Mouse (Mus musculus): ENCODE results near the gene Arhgap15. TPM values are rescaled to one million over a fixed set of nuclear protein-coding genes. Genes with fewer than 3 reads are reported as not detected.

Gene Arhgap15
- polyA plus RNA-seq, 1 experiment from 2014 or later: 75.6 TPM

DNA sequence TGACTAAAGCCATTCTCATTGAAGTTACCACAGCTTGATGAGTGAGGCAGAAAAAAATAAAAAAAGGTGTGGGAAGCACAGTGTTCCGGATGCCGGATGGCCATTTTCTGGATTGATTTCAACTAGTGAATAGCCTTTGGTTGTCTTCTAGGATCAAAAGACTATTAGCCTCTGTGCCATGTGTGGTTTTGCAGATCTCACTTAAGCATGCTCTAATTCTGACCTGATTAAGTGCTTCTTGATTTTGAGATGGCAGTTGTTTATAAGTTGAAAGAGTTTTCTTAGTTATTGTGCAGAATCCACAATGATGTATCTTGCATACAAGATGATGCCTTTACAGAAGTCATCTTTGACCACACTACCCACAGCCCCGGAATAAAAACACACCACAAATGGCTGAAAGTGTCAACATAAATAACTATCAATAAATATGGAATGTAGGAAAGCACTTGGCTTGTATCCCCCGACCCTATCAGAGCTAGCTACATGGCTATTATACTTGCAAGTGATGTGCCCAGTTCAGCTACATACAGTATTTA, 537.6 kb downstream of the Arhgap15 start:
- no peak for DNase-seq (ENCODE audit: low spot score)

DNA sequence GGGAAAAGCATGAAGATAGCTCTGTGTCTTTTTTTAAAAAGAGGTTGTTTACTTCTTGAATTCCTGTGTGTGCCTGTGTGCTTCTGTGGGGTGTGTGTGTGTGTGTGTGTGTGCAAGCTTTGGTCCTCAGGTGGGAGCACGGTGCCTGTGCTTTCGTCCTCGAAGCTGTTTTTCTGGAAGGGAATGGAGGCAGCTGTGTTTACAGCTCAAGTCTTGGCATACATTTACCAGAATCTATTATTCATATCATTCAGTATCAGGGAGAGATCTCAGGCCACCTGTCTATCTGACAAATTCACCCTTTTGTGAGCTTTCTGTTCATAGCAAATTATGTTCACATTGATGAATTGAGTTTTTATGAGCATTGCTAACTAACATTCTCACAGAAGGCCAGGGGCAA, 550.5 kb downstream of the Arhgap15 start:
- no peak for DNase-seq (ENCODE audit: low spot score)

DNA sequence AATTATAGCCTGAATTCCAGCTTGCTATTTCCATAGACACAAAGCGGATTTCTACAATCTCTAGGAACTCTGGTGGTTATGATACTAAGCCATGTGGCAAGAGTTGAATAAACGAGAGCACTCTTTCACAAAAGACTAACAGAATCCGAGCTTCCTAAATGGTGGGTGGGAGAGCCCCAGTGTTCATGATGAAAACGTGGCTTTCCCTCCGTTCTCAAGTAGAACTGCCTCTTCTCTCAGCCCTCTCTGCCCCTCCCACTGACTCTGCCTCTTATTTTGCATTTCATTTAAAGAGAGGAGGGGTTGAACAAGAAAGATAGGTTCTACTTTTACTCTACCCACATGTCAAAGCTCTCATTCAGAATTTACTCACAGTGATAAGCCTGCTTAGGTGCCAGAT, 551.3 kb downstream of the Arhgap15 start:
- DNase-seq (ENCODE audit: low spot score): no peak

DNA sequence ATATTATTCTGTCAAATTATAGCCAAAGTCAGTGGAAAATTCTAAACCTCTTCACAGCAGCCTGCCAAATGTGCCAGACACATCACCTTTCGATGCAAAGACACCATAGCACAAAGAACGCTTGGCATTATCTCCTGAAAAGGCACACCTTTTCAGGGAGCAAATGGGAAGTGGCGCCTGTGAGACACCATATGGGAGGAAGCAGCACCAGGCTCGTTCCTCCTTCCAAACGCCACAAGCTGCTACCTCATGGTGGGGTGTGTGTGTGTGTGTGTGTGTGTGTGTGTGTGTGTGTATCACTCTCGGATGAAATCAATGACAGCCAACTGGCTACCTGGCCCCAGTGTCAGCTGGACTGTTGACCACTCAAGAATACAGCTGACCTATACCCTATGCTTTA, 551.8 kb downstream of the Arhgap15 start:
- DNase-seq (ENCODE audit: low spot score): no peak

DNA sequence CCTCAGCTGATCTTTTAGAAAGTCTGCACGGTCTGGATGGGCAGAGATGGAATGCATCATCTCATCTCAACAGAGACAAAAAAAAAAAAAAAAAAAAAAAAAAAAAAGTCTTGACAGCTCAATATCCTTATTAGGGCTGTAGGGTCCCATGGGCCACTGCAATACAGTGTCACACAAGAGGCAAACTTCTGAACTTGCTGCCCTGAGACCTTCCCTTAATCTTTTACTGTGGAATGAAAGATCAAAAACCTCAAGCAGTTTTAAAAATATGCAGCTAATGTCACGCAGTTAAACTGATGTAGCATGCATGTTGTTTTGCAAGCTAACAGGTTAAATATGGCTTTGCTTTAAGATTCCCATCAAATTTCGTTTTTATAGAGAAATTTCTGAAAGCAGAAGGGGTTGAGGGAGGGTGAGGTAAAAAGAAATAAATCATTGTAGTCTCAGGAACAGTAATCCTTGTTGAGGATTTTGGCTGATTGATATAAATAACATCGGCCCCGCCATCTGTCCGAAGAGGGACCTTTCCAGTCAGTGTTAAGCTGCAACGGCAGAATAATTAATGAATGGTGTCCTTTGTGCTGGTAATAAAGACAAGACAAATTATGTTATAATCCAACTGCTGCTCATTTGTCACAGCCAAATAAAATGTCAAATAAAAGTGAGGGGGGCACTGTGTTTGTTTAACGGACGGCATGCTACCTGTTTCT, 555.8 kb downstream of the Arhgap15 start:
- DNase-seq (ENCODE audit: low spot score): no peak

DNA sequence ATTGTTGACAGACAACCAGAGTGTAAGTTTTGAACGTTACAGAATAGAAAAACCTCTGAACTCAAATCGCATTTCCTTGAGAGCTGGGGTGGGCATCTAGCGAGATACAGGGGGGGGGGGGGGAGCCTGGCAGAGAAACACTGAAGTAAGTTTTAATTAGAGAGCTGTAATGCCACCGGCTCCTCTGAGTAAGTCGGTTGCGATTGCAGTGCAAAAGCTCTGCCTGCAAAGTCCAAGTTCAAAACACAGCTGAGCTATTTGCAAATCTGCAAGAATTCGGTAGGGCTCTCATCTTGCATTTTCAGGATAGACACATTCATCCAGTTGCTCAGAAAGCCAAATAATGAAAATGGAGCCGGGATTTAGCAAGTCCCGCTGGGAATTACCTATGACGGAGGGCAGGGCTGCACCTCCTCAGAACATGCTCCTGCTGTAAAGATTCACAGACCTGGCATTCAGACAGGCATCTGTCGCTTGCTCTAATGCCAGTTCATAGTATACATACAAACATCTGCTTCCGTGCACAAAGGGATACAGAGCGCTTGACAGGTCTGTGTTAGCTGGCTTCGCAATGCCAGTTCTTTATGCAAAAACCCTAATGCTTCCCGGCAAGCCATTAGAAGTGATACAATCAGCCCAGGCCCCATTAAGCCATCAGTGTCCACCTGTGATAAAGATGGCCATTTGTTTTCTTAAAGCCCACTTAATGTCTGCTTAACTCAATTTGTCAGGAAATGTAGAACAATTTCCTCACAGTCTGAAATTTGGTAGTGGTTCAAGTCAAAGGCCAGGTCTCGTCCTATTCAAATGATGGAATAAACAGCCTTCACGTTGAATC, 556.6 kb downstream of the Arhgap15 start:
- no peak for DNase-seq (ENCODE audit: low spot score)

DNA sequence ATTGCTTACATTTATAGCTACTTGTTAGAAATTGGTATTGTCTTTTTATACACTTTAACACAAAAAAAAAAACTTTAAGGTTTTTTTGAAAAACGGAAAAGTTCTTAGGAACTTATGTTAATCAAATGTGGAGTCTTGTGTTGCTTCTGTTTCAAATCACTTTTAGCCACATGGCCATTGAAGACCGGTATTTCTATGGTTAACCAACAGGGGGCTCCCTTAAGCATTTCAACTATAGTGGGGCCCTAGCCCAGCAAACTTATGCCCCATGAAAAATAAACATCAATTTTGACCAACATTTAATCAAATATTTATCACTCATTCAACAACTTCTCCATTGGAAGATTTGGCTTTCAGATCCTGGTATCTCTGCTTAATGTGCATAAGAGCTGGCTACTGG, 557.5 kb downstream of the Arhgap15 start:
- DNase-seq (ENCODE audit: low spot score): peak; percentile 10

DNA sequence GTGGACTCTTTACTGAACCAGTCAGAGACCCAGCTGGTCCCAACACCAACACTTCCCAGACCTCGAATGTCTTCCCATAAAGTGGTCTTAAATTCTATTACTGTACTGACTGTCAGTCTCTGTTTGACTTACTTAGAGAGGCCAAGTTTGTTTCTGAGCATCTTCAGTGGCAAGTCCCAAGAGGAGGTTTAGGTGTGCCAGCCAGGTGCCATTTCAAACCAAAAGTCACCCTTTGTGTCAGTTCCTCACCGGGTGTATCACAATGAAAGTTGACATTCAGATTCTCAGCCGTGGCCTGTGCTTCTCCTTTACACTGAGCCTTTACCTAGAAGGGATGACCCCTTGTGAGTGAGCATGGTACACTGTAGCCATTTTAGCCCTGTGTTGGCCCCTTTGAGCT, 560.5 kb downstream of the Arhgap15 start:
- DNase-seq (ENCODE audit: low spot score): no peak

DNA sequence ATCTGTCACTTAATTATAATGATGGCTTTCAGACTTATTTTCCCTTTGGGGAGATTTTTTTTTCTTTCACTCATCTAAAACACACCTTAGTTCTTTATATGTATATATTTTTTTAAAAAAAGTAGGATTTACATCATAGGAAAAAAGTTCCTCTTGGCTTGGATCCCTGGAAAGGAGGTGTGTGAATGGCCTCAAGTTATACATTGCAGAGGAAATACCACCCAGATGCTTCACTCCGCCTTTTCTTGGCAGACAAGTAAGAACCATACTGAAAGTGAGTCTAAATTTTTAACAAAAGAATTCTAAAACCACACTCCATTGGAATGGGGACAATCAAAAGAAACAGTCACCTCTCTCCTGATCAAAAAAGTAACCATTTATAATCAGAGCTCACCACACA, 560.9 kb downstream of the Arhgap15 start:
- no peak for DNase-seq (ENCODE audit: low spot score)

DNA sequence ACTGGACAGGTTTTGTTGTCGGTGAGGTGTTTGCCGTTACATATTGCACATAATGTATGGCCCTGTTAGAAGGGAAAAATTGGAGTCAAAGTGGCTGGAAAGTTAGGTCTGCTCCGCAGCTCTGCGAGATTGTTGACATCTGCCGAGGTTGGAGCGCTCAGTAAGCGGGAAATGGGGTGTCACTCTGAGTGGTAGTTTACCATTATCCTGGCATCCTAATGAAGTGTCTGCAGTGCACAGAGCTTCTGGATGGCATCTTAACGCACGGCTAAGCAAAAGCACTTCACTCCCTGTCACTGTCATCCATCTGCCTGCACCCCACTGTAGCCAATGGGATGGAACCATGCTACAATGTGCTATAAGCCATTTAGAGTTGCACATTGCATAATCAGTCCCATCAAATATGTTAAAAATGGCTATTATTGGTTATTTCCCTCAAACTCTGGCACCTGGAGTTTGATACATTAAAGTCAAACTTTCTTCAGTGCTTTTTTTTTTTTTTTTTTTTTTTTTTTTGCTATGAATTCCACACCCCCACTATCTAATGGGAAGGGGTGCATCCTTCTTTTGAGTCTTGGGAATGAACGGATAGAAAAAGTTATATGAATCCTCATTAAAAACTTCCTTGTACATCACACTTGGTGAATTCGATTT, 561.6 kb downstream of the Arhgap15 start:
- DNase-seq (ENCODE audit: low spot score): no peak

DNA sequence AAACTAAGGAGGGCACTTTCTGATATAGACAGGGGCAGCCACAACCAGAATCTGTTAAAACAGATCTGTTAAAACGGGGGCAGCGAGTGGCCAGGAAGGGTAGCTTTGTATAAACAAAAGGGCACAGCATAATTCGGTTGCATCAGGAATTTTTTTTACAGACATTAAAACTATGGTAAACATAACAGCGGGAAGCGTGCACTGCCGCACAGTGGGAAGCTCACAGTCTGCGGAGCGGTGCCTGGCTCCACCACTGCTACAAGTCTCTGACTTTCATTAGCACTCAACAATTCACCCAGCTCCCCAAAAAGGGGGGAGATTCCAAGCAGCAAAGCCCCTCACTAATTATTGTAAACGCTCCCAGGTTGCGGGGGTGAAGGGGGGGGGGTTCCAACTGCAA, 562.6 kb downstream of the Arhgap15 start:
- DNase-seq (ENCODE audit: low spot score): no peak

DNA sequence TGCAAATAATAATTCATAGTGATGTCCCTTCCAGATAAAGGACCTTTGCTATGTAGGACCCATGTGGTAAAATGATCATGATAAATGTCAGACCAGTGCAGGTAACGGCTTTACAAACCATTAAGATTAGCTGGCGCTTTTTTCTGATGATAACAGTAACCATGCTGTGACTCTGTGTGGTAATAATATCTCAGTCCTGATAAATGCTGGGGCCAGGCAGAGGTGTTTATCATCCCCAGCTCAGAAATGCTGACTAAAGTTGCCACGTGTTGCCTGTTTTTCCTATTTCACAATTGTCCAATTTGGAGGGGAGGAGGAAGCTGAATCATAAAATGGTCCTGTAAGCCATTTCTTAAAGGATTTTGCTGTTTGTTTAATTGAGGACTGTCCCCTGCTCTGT, 564.9 kb downstream of the Arhgap15 start:
- DNase-seq (ENCODE audit: low spot score): no peak

DNA sequence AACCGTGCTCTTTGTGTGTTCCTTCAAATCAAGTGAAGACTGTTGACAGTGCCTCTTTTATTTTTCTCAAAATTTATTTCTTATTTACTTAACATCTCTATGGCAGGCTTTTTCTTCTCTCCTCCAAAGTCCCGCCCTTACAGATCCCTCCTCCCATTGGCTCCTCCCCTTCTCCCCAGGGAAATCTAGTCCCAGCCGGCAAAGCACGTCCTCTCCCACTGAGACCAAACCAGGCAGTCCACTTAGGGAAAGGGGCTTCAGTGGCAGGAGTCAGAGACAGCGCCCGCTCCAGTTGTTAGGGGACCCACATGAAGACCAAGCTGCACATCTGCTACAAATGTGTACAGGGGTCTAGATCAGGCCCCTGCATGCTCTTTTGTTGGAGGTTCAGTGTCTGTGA, 569.8 kb downstream of the Arhgap15 start:
- DNase-seq (ENCODE audit: low spot score): no peak

DNA sequence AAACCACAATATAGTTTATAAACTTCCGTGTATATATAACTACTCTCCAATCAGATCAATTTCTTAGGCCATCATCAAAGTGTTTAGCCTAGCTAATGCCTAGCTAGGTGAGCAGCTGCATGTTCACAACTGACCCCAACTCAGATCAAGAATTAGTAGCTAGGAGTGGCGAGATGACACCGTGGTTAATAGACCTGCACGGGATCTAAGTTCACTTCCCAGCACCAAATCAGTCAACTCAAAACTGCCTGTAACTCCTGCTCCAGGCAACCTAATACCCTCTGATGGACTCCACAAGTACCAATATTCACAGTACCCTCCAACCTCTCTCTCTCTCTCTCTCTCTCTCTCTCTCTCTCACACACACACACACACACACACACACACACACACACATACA, 570.9 kb downstream of the Arhgap15 start:
- no peak for DNase-seq (ENCODE audit: low spot score)

DNA sequence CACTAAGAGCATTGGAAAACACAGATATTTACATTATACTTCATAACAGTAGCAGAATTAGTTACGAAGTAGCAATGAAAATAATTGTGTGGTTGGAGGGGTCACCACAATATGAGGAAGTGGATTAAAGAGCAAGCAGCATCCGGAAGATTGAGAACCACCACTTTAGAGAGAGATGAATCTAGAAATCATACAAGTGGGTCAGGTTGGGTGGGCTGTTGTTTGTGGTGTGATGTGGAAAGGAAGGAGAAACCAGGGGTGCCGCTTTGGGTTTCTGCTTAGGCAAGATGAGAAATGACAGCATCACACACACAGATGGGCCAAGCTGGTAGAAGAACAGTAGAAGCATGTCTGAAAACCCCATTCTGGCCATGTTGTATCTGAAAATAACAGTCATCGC, 575.2 kb downstream of the Arhgap15 start:
- peak; percentile 4 for DNase-seq (ENCODE audit: low spot score)

DNA sequence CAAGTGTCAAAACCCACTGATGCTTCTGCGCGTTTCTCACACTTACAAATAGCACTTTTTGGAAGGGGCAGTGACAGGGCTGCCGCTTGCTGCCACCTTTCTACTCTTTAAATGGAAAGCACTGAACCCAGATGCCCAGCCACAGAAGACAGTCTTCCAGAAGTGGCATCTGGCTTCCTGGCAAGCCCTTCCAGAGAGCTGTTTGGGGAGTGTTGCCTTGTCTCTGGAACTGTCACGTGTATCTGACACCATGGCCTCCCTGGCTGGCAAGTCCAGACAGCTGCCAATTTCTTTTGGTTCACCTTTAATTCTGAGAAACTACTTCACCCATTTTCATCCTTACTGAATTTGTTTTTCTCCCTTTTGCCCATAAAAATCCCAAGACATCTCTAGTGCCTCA, 584.7 kb downstream of the Arhgap15 start:
- no peak for DNase-seq (ENCODE audit: low spot score)

DNA sequence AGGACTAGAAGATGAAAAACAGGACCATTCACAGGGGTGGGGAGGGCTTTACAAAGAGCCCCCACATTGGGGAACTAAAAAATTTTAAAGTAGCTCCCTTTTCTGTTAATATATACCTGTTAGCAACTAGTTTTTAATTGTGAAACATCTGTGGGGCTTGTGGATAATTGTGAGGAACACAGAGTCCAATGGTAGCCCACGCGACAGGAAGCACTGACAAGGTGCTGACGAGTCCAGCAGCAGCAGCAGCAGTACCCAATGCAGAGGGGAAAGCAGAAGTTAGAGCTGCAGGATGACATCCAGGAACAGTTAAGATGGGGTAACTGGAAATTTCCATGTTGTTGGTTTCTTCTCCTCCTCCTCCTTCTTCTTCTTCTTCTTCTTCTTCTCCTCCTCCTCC, 585.4 kb downstream of the Arhgap15 start:
- DNase-seq (ENCODE audit: low spot score): no peak

DNA sequence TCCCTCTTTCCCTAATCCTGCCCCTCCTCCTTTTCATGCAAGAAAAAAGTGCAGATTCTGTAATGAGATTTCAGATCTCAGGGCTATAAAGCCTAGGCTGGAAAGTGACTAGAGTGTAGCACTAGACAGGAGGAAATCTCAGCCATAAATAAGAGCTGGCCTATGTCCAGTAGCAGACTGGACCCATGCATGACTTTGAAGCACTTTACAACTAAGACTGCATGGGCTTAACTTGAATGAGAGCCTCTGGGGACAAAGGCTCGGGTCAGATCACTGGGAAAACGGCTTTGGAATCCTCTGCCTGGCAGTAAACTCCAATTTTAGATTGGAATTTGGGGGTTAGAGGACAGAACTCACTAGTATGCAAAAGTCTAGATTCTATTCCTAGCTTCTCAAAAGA, 585.9 kb downstream of the Arhgap15 start:
- DNase-seq (ENCODE audit: low spot score): no peak

DNA sequence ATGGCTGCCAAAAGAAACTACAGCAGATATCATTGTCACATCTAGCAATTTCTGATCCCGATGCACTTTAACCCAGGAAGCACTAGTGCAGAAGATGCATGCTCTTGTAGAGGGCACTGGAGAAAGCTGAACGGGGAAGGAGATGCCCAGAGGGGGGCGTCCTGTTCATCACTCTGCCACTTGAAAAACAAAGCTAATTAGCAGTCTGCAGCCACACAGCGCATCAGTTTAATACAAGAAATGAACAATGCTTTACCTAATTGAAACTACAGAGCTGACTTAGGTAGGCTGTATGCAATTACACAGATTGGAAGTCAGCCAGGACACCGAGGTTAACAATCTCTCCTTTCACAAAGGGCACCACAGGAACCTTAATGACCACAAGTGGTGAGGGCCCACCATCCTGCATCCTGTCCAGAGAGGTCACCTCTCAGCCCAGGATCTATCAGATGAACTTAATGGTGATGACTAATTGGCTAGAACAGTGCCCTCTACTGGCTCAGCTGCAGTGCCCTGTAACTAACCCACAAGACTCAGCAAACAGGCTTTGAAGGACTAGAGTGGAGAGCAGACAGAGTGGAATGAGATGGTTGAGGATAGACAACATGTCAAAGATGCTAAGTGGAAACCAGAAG, 588.2 kb downstream of the Arhgap15 start:
- DNase-seq (ENCODE audit: low spot score): peak; percentile 19

DNA sequence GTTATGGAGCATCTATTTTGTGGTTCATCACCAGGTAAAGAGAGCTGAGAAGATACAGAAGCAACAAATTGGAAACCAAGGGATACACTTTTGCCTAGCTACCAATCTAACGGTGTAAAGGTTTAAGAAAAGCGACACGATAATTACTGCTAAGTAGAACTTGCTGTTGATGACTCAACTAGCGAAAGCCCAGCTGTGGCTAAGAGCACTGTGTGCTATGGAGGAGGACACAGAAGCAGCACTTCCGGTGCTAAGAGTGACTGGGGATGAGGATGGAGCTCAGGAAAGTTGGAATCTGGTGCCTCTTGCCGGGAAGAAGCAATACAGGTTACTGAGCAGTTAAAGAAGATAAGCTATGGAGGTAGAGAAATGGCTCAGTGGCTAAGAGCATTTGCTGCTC, 589.8 kb downstream of the Arhgap15 start:
- DNase-seq (ENCODE audit: low spot score): no peak

DNA sequence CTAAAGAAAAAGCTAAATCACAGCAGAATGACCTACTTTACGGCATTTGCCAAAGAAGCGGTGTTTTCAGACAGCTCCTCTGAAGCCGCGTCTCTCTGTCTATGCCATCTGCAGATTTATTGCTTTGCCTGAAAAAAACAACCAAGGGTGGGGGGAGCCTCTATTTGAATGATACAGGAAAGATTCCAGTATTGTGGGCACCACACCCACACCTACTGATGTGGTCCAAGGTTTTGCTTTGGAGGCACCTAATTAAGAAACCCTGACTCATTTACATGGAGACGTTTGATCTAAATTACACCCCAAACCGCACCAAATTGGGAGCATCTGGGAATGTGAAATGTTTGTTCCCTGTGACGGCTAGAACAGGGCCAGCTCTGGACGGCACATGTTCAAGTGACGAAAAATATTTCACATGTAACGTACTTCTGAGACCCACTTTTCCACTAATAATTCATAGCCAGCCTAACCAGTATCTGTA, 592.5 kb downstream of the Arhgap15 start:
- DNase-seq (ENCODE audit: low spot score): no peak

DNA sequence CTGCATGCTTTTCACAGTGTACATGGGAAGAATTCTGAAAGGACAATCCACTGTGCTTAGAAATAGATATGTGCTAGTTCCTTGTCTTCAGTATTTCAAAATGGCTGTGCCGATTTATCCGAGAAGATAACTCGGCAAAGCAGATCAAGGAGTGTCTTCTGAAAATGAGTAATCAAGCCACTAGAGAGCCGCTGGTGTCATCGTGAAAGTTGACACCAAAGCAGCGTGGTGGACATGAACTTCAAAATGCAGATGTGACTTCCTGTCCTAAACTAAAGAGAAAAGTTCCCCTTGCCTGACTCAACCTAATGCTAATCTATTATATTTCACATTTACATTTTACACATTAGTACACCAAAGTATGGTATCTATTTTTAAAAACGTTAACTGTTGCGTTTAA, 596.2 kb downstream of the Arhgap15 start:
- DNase-seq (ENCODE audit: low spot score): no peak
